Mouse (Mus musculus): ENCODE measurements around the gene Peli1. TPM values are rescaled to one million over a fixed set of nuclear protein-coding genes. Genes with fewer than 3 reads are reported as not detected.
A peak's percentile ranks its signal among the peaks of the same experiment; 100 is the strongest.
"Not testable (repeated sequence)": the region's sequence is repeated elsewhere in the genome, so short reads cannot be mapped to it uniquely, and the experiment has no call there.

The Peli1 gene
- polyA plus RNA-seq, 1 experiment from 2014 or later: 104 TPM

DNA sequence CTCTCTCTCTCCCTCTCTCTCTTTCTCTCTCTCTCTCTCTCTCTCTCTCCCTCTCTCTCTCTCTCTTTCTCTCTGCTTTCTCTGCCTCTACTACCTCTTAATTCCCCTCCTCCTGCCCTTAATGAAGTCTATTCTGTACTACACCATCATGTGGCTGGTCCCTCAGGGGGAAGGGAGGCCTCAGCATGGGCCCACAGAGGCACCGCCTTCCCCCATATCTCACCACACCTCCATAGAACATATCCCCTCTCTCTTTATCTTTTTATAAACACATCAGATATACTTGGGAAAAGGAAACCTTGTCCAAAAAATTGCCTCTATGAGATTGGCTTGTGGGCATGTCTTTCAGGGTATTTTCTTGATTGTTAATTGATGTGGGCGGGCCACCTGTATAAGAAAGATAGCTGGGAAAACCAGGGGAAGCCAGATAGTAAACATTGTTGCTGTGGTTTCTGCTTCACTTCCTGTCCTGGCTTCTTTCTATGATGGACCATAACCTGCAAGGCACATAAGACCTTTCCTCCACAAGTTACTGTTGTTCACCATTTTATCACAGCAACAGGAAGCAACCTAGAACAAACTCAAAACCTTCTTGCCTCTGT is 75.5 kb downstream of the Peli1 start:
- ATAC-seq (ENCODE audit: low FRiP score, low TSS enrichment): no peak
- WGBS: 95% methylated on average over 2 of the region's 2 CpGs
- no peak for DNase-seq
- H3K4me1 ChIP-seq (ENCODE audit: control insufficient read depth, insufficient read depth, low read length): peaks cover 8% of the 10 kb centered on the region; the same call in 1 of the 2 replicates
- no peak overlapping the region for H3K4me3 ChIP-seq (replicated peaks; ENCODE audit: low read depth, low read length)
- no peak overlapping the region for H3K9ac ChIP-seq (replicated peaks; ENCODE audit: low read length)
- no peak overlapping the region for H3K4me2 ChIP-seq (ENCODE audit: low read length)
- H3K36me3 ChIP-seq (ENCODE audit: control insufficient read depth, insufficient read depth, low read length): no peaks in the 10 kb centered on the region
- no peak overlapping the region for H3K27ac ChIP-seq (replicated peaks; ENCODE audit: low read depth, low read length)
- no peaks in the 10 kb centered on the region for H3K9me3 ChIP-seq (ENCODE audit: control insufficient read depth, low read length)
- H3K27me3 ChIP-seq (ENCODE audit: control insufficient read depth, insufficient read depth, low read length): no peaks in the 10 kb centered on the region

- DNase-seq (no peak), ATAC-seq (ENCODE audit: low FRiP score, low TSS enrichment) (0 out of 2 replicates have a peak, but pooled peaks have one; percentile 8)
- H3K9ac ChIP-seq (replicated peaks; ENCODE audit: low read length): no peak overlapping the region
- no peak overlapping the region for H3K4me2 ChIP-seq (ENCODE audit: low read length)
- WGBS: 15% methylated on average over 6 of the region's 6 CpGs
- peaks cover 2% of the 10 kb centered on the region; the same call in 1 of the 2 replicates for H3K4me1 ChIP-seq (ENCODE audit: control insufficient read depth, insufficient read depth, low read length)
- no peak overlapping the region for H3K27ac ChIP-seq (replicated peaks; ENCODE audit: low read depth, low read length)
- no peaks in the 10 kb centered on the region for H3K9me3 ChIP-seq (ENCODE audit: control insufficient read depth, low read length)
- H3K27me3 ChIP-seq (ENCODE audit: control insufficient read depth, insufficient read depth, low read length): no peaks in the 10 kb centered on the region
- H3K36me3 ChIP-seq (ENCODE audit: control insufficient read depth, insufficient read depth, low read length): no peaks in the 10 kb centered on the region
- no peak overlapping the region for H3K4me3 ChIP-seq (replicated peaks; ENCODE audit: low read depth, low read length)
Measured at GRCm38 (mm10) chr11:21168828-21169607, 77.9 kb downstream of the Peli1 start.

- H3K4me2 ChIP-seq (ENCODE audit: low read length): not testable (repeated sequence)
- 93% methylated on average over 1 of the region's 1 CpGs for WGBS
Measured at GRCm38 (mm10) chr11:21169608-21169860, 78.4 kb downstream of the Peli1 start.

DNA sequence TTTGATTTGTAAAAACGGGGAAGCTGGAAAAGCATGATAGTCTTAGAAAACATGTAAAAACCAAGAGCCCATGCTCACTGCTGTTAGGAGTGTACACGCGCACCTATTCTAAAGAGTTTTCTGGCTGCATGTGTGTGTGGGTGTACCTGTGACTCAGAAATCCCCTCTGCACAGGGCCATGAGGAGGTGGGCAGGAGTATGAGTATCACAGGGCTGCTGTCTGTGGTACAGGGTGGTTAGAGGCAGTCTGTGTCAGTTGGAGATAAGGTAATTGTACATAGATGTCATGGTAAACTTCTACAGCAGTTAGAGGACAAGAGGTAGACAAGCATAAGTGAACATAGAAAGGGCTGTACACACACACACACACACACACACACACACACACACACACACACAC is 81.2 kb downstream of the Peli1 start:
- Histone ChIP-seq H3K36me3 (ENCODE audit: control insufficient read depth, insufficient read depth, low read length) (no peaks in the 10 kb centered on the region), H3K27me3 (ENCODE audit: control insufficient read depth, insufficient read depth, low read length) (no peaks in the 10 kb centered on the region), H3K4me2 (ENCODE audit: low read length) (no peak overlapping the region), H3K27ac (replicated peaks; ENCODE audit: low read depth, low read length) (no peak overlapping the region), H3K4me1 (ENCODE audit: control insufficient read depth, insufficient read depth, low read length) (no peaks in the 10 kb centered on the region), H3K4me3 (replicated peaks; ENCODE audit: low read depth, low read length) (no peak overlapping the region), H3K9me3 (ENCODE audit: control insufficient read depth, low read length) (no peaks in the 10 kb centered on the region), H3K9ac (replicated peaks; ENCODE audit: low read length) (no peak overlapping the region)
- WGBS: 96% methylated on average over 3 of the region's 3 CpGs
- DNase-seq (no peak), ATAC-seq (ENCODE audit: low FRiP score, low TSS enrichment) (no peak)

More at GRCm38 (mm10) chr11:21169608-21169860, 78.4 kb downstream of the Peli1 start:
- not testable (repeated sequence) for H3K4me1 ChIP-seq (ENCODE audit: control insufficient read depth, insufficient read depth, low read length); DNase-seq; ATAC-seq (ENCODE audit: low FRiP score, low TSS enrichment); H3K9ac ChIP-seq (replicated peaks; ENCODE audit: low read length); H3K4me3 ChIP-seq (replicated peaks; ENCODE audit: low read depth, low read length); H3K27ac ChIP-seq (replicated peaks; ENCODE audit: low read depth, low read length); H3K9me3 ChIP-seq (ENCODE audit: control insufficient read depth, low read length); H3K36me3 ChIP-seq (ENCODE audit: control insufficient read depth, insufficient read depth, low read length); H3K27me3 ChIP-seq (ENCODE audit: control insufficient read depth, insufficient read depth, low read length)

- no peak overlapping the region for H3K4me2 ChIP-seq (ENCODE audit: low read length)
- H3K9me3 ChIP-seq (ENCODE audit: control insufficient read depth, low read length): no peaks in the 10 kb centered on the region
- no peak for ATAC-seq (ENCODE audit: low FRiP score, low TSS enrichment)
- H3K4me3 ChIP-seq (replicated peaks; ENCODE audit: low read depth, low read length): no peak overlapping the region
- no peak overlapping the region for H3K27ac ChIP-seq (replicated peaks; ENCODE audit: low read depth, low read length)
- H3K36me3 ChIP-seq (ENCODE audit: control insufficient read depth, insufficient read depth, low read length): no peaks in the 10 kb centered on the region
- H3K9ac ChIP-seq (replicated peaks; ENCODE audit: low read length): no peak overlapping the region
- H3K27me3 ChIP-seq (ENCODE audit: control insufficient read depth, insufficient read depth, low read length): no peaks in the 10 kb centered on the region
- H3K4me1 ChIP-seq (ENCODE audit: control insufficient read depth, insufficient read depth, low read length): no peaks in the 10 kb centered on the region
- WGBS: 98% methylated on average over 6 of the region's 6 CpGs
- no peak for DNase-seq
Measured at GRCm38 (mm10) chr11:21173926-21174325, 82.8 kb downstream of the Peli1 start.

DNA sequence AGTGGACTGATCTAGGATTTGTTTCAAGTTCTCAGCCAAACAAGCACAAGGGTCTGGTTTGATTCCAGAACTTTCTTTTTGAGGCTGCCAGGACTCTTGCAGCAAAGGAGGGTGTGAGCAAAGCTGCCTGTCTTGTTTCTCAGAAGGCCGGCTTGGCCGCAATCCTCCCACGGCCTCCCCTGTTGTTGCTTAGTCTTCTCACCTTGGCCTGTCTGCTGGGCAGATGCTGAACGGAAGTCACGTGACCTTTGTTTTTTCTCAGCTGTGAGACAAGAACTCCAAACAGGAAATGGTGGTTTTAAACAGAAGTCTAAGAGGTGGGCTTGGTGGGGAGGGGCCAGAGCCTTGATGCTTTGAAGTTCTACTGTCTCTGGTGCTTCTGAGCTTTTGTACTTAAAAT is 83.3 kb downstream of the Peli1 start:
- H3K27me3 ChIP-seq (ENCODE audit: control insufficient read depth, insufficient read depth, low read length): no peaks in the 10 kb centered on the region
- no peaks in the 10 kb centered on the region for H3K4me1 ChIP-seq (ENCODE audit: control insufficient read depth, insufficient read depth, low read length)
- H3K9me3 ChIP-seq (ENCODE audit: control insufficient read depth, low read length): no peaks in the 10 kb centered on the region
- no peak overlapping the region for H3K9ac ChIP-seq (replicated peaks; ENCODE audit: low read length)
- H3K4me2 ChIP-seq (ENCODE audit: low read length): no peak overlapping the region
- ATAC-seq (ENCODE audit: low FRiP score, low TSS enrichment) (no peak), DNase-seq (no peak)
- no peak overlapping the region for H3K4me3 ChIP-seq (replicated peaks; ENCODE audit: low read depth, low read length)
- WGBS: 74% methylated on average over 5 of the region's 5 CpGs
- no peaks in the 10 kb centered on the region for H3K36me3 ChIP-seq (ENCODE audit: control insufficient read depth, insufficient read depth, low read length)
- H3K27ac ChIP-seq (replicated peaks; ENCODE audit: low read depth, low read length): no peak overlapping the region

DNA sequence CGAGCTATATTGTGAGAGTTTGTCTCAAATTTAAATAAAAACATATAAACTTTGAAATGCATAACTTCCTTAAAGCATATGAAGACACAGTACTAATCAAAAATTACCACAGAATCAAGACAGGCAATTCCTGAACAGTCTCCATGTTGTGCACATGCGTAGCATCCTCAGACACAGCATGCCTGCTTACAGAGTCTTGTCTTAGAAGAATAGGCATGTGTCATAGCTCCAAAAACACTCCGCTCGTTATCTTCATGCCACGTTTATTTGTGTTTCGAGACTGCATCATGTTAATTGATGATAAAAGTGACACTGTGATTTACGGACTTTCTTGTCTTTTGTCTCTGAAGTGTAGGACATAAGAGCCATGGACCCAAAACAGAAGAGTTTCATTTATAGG is 84.0 kb downstream of the Peli1 start:
- DNase-seq: no peak
- H3K27me3 ChIP-seq (ENCODE audit: control insufficient read depth, insufficient read depth, low read length): no peaks in the 10 kb centered on the region
- H3K9ac ChIP-seq (replicated peaks; ENCODE audit: low read length): no peak overlapping the region
- no peaks in the 10 kb centered on the region for H3K36me3 ChIP-seq (ENCODE audit: control insufficient read depth, insufficient read depth, low read length)
- no peak overlapping the region for H3K27ac ChIP-seq (replicated peaks; ENCODE audit: low read depth, low read length)
- no peaks in the 10 kb centered on the region for H3K9me3 ChIP-seq (ENCODE audit: control insufficient read depth, low read length)
- H3K4me3 ChIP-seq (replicated peaks; ENCODE audit: low read depth, low read length): no peak overlapping the region
- no peaks in the 10 kb centered on the region for H3K4me1 ChIP-seq (ENCODE audit: control insufficient read depth, insufficient read depth, low read length)
- WGBS: 92% methylated on average over 7 of the region's 7 CpGs
- no peak for ATAC-seq (ENCODE audit: low FRiP score, low TSS enrichment)
- no peak overlapping the region for H3K4me2 ChIP-seq (ENCODE audit: low read length)

DNA sequence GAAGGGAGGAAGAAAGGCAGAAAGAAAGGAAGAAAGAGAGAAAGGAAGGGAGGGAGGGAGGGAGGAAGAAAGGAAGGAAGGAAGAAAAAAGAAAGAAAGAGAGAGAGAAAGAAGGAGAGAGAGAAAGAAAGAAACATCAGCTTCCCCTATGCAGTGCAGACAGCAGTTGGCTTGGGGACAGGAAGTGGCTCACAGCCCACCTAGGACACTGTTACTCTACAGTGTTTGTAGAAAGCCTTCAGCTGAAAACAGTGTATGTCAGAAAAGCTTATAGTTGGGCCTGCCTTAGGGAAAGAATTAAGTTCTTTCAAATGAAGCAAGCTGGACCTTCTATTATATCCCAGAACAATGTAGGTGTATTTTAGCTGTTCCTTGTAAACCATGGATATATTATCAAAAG is 85.4 kb downstream of the Peli1 start:
- H3K36me3 ChIP-seq (ENCODE audit: control insufficient read depth, insufficient read depth, low read length): no peaks in the 10 kb centered on the region
- DNase-seq (no peak), ATAC-seq (ENCODE audit: low FRiP score, low TSS enrichment) (no peak)
- no peak overlapping the region for H3K27ac ChIP-seq (replicated peaks; ENCODE audit: low read depth, low read length)
- H3K9ac ChIP-seq (replicated peaks; ENCODE audit: low read length): no peak overlapping the region
- H3K27me3 ChIP-seq (ENCODE audit: control insufficient read depth, insufficient read depth, low read length): no peaks in the 10 kb centered on the region
- H3K4me3 ChIP-seq (replicated peaks; ENCODE audit: low read depth, low read length): no peak overlapping the region
- no peak overlapping the region for H3K4me2 ChIP-seq (ENCODE audit: low read length)
- H3K4me1 ChIP-seq (ENCODE audit: control insufficient read depth, insufficient read depth, low read length): no peaks in the 10 kb centered on the region
- no peaks in the 10 kb centered on the region for H3K9me3 ChIP-seq (ENCODE audit: control insufficient read depth, low read length)

DNA sequence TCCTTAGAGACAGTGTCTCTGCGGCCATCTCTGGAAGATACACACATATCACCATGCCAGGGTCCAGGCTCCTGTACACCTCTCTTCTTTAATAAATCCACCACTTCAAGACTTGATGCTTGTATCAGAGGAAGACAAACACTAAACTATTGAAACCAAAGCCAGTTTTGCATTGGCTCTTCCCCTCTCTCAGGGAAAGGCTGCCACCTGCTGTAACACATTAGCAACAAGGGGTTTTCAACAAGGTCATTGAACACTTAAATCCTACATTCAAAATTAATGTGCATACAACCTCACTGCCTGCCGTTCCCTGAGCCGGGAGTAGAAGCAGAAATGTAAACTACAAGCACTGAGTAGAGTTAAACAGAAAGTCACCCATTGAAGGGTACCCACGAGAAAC is 87.3 kb downstream of the Peli1 start:
- Histone ChIP-seq H3K4me1 (ENCODE audit: control insufficient read depth, insufficient read depth, low read length) (no peaks in the 10 kb centered on the region), H3K9me3 (ENCODE audit: control insufficient read depth, low read length) (no peaks in the 10 kb centered on the region), H3K4me3 (replicated peaks; ENCODE audit: low read depth, low read length) (no peak overlapping the region), H3K4me2 (ENCODE audit: low read length) (no peak overlapping the region), H3K27me3 (ENCODE audit: control insufficient read depth, insufficient read depth, low read length) (no peaks in the 10 kb centered on the region), H3K36me3 (ENCODE audit: control insufficient read depth, insufficient read depth, low read length) (no peaks in the 10 kb centered on the region), H3K27ac (replicated peaks; ENCODE audit: low read depth, low read length) (no peak overlapping the region), H3K9ac (replicated peaks; ENCODE audit: low read length) (no peak overlapping the region)
- 69% methylated on average over 4 of the region's 4 CpGs for WGBS
- DNase-seq (peak; percentile 73), ATAC-seq (ENCODE audit: low FRiP score, low TSS enrichment) (no peak)
